ENCODE assay signal across 28 mouse cellular contexts in genomic region chr3:135989281-135989680, GRCm38 (mm10).
"Had no signal": no experiment of that assay in that cellular context is flagged by ENCODE, and none has a peak within 500 bp of the region (broad histone marks: within the 10 kb centered on the region; RNA-seq: fewer than 3 reads in every experiment).

No protein-coding gene starts in this region.

- H3K27ac ChIP-seq: limb, embryonic 10.5 days; limb, embryonic 12.5 days; limb, embryonic 13.5 days; limb, embryonic 15.5 days; liver, embryonic 12.5 days; liver, embryonic 13.5 days; liver, embryonic 14.5 days; liver, embryonic 15.5 days; lung, embryonic 15.5 days; macrophage; midbrain, embryonic 10.5 days; midbrain, embryonic 12.5 days; midbrain, embryonic 13.5 days; midbrain, embryonic 15.5 days; neural tube, embryonic 12.5 days had no signal

- DNase-seq: left cerebral cortex, postnatal 4 days; liver; liver, embryonic 13.5 days; liver, postnatal 0 days; lung, adult 18-20 months; lung, adult 2 months; lung, embryonic 14.5 days; lung, postnatal 10 days; lung, postnatal 14 days; lung, postnatal 36 days; lung, postnatal 4 days; midbrain, embryonic 14.5 days had no signal

- H3K4me3 ChIP-seq: limb, embryonic 10.5 days; limb, embryonic 12.5 days; limb, embryonic 13.5 days; limb, embryonic 15.5 days; liver, embryonic 12.5 days; liver, embryonic 13.5 days; liver, embryonic 15.5 days; lung, embryonic 15.5 days; megakaryocyte, embryonic 14.5 days; midbrain, embryonic 10.5 days; midbrain, embryonic 12.5 days; midbrain, embryonic 13.5 days; midbrain, embryonic 15.5 days; myocyte; neural tube, embryonic 12.5 days had no signal
